Mouse (Mus musculus) layer of hippocampus, adult 8-10 months (tissue): ENCODE results near the gene Gm21962. TPM values are rescaled to one million over a fixed set of nuclear protein-coding genes. Genes with fewer than 3 reads are reported as not detected.

ENCODE experiments used
- DNase-seq, 2 experiments: peaks; one replicate each; pipeline ENCODE4 v3.0.0; 2022; ENCODE audit warnings: low spot score in 2 of 2
- microRNA-seq, 2 experiments: library from miRNA; unstranded; fragments of <30 nt; microRNA quantifications; one replicate each; pipeline ENCODE4 v1.2.0; 2022
- total RNA-seq, 4 experiments: library from RNA; stranded (reverse); gene quantifications; 2 replicates each; pipeline ENCODE4 v1.2.4; 2022

The Gm21962 gene
- total RNA-seq, 4 experiments from 2014 or later: not detected

DNA sequence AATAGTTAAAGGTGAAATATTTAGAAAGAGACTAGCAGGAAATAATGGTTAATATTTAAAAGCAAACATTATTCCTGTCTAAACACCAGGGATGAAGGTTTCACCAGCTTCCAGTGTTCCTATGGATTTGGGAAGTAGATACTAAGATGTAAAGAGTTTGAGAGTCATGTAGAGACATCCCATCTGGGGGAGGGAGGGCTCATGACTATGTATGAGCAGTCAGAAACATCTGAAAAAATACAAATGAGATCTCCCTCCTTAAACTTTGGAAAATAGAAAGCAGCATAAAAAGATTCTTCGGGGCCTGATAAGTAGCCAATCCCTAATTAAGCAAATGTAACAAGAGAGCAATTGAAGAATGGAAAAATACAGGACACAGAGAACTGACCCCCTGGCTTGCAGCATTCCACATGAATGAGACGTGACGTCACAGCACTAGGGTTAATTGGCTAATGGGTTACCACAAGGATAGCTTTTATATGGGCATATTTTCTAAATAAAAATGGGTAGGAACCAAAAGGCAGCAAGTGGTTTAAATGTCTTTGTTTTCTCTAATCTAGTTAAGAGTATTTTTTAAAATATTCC lies 45.3 kb downstream of the Gm21962 start:
- no peak for DNase-seq

Small RNAs within 50 kb of the gene (microRNA-seq; reads per million reads assigned to microRNA genes)
- 0 reads per million in 2 experiments for gene Gm22468

Other genes starting within 250 kb of the Gm21962 start
- gene Ddit4l, start 49.9 kb upstream of the Gm21962 start, total RNA-seq: 10 to 100 TPM; 11.2 to 14.3 (median 11.6) TPM
- 100 to 1,000 TPM; 138 to 151 (median 148) TPM for gene H2afz, start 193.0 kb downstream of the Gm21962 start, total RNA-seq
- gene Dnajb14, start 196.2 kb downstream of the Gm21962 start, total RNA-seq: 10 to 100 TPM; 52.0 to 55.0 (median 53.3) TPM
- gene Lamtor3, start 247.0 kb downstream of the Gm21962 start, total RNA-seq: 10 to 100 TPM; 60.2 to 72.0 (median 65.2) TPM